Mouse (Mus musculus) embryonic facial prominence, embryonic 10.5 days (tissue): ENCODE measurements around the gene Clybl. TPM values are rescaled to one million over a fixed set of nuclear protein-coding genes. Genes with fewer than 3 reads are reported as not detected.

Source experiments
- DNase-seq: peaks from one replicate; pipeline ENCODE4 v3.0.0-alpha.2; 2017; ENCODE audit warnings: low spot score
- H3K27ac ChIP-seq: fragments of 300-500 bp; sonication (generic); replicated peaks from 2 replicates; pipeline ENCODE4 v1.5.1; 2016; ENCODE audit warnings: mild to moderate bottlenecking
- H3K27me3 ChIP-seq: fragments of 300-500 bp; sonication (generic); replicated peaks from 2 replicates; pipeline ENCODE4 v1.6.1; 2016; ENCODE audit warnings: low read depth, mild to moderate bottlenecking; ENCODE audit not compliant: poor library complexity, severe bottlenecking
- H3K36me3 ChIP-seq: fragments of 300-500 bp; sonication (generic); replicated peaks from 2 replicates; pipeline ENCODE4 v1.6.1; 2016; ENCODE audit warnings: mild to moderate bottlenecking, moderate library complexity
- H3K4me1 ChIP-seq: fragments of 300-500 bp; sonication (generic); 2 replicates; pipeline ENCODE4 v1.6.1; 2016
- H3K4me3 ChIP-seq: fragments of 300-500 bp; sonication (generic); 2 replicates; pipeline ENCODE4 v1.5.1; 2016; ENCODE audit warnings: mild to moderate bottlenecking, moderate library complexity
- H3K9me3 ChIP-seq: fragments of 300-500 bp; sonication (generic); 2 replicates; pipeline ENCODE4 v1.6.1; 2016; ENCODE audit warnings: mild to moderate bottlenecking
- WGBS: fragments of 180-500 bp; shearing (Covaris S2); methylation state at CpG from one replicate; pipeline ENCODE4 v1.1.7; 2016; 5-methylcytosine and 5-hydroxymethylcytosine counted together
- polyA plus RNA-seq: library from polyadenylated mRNA; unstranded; fragments of >200 nt; fragmentation: Nextera tagmentation; extraction: Ambion mirVana; gene quantifications from 2 replicates; pipeline ENCODE4 v1.2.1, GENCODE M21; 2016

Clybl gene
- 21.8 and 23.1 TPM in 2 replicates for polyA plus RNA-seq

DNA sequence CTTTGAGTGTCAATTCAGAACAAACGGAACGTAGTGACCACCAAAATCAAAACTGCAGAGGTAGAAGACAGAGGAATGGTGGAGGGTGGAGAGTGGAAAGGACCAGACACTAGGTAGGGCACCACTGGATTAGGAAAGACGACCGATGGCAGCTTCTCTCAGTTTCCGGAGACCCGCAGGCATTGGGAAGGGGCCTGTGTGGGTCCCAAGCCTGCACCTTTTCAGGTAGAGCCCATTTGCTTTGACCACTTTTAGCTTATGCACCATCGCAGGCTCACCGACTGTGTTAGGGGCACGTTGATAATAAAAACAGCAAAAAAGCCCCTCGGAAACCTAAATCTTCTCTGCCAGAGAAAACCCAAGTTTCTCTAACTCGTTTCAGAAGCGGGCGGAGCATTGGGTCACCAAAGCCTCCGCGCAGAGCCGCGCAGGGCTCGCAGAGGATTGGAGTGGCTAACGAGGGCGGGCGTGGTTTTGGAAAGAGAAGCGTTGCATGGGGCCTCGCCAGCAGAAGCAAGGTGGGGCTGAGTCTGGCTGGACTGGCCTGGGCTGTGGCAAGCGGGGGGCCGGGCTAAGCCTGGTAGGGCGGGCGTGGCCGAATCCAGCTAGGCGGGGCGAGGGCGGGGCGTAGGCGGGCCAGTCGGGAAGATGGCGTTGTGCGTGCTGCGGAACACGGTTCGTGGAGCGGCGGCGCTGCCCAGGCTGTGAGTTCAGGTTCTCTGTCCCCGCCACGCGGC, at the start of gene Clybl:
Clybl (plus strand) TSS at position 627 of the 737 bp plus-strand sequence.
- H3K4me1 ChIP-seq, result peaks cover 10% of the 10 kb centered on the region
- H3K36me3 ChIP-seq, result no peaks in the 10 kb centered on the region
- WGBS, result 3% methylated on average over 45 of the region's 45 CpGs
- H3K9me3 ChIP-seq, result no peaks in the 10 kb centered on the region
- H3K4me3 ChIP-seq, result peak within 1 kb of the TSS; percentile 84
- H3K27me3 ChIP-seq, result peaks cover 14% of the 10 kb centered on the region
- peak; percentile 98 for DNase-seq
- peak within 1 kb of the TSS; percentile 89 for H3K27ac ChIP-seq

DNA sequence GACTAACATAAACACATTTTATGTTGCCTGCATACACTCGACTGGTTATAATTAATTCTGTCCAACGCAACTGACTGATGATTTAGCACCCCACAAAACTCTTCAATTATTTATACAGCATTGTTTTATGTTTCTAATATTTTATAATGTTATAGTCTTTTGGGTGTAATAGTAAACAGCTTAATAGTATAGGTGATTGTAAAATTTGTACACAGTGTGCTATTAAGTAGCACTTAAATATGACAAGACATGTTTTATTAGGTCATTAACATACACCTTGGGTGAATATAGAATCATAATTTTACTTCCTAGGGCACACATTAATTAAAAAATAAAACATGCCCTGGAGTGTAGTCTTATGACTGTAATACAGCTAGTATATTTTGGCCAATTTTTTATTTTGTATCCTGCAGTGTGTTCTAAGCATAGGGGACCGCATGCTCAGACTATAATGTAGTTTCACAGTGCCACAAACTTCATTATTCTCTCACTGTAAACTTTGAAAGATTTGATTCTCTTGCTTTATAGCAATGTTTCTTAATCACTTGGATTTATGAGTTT, 45.1 kb upstream of the Clybl start:
- H3K4me3 ChIP-seq, result no peak overlapping the region
- DNase-seq, result no peak
- no peaks in the 10 kb centered on the region for H3K27me3 ChIP-seq
- no peak overlapping the region for H3K27ac ChIP-seq
- WGBS, result 89% methylated on average over 3 of the region's 3 CpGs
- no peaks in the 10 kb centered on the region for H3K4me1 ChIP-seq
- H3K9me3 ChIP-seq, result no peaks in the 10 kb centered on the region
- H3K36me3 ChIP-seq, result peaks cover 62% of the 10 kb centered on the region

- no peaks in the 10 kb centered on the region for H3K4me1 ChIP-seq
- H3K9me3 ChIP-seq, result no peaks in the 10 kb centered on the region
- WGBS, result 94% methylated on average over 7 of the region's 7 CpGs
- peaks cover 68% of the 10 kb centered on the region for H3K36me3 ChIP-seq
- no peak for DNase-seq
- no peaks in the 10 kb centered on the region for H3K27me3 ChIP-seq
- H3K4me3 ChIP-seq, result no peak overlapping the region
- H3K27ac ChIP-seq, result no peak overlapping the region
Measured at GRCm38 (mm10) chr14:122137234-122137633, 44.3 kb upstream of the Clybl start.

GRCm38 (mm10) chr14:122140126-122140525, 41.4 kb upstream of the Clybl start:
- Histone ChIP-seq H3K27ac (no peak overlapping the region), H3K4me1 (no peaks in the 10 kb centered on the region), H3K27me3 (no peaks in the 10 kb centered on the region), H3K4me3 (no peak overlapping the region), H3K9me3 (no peaks in the 10 kb centered on the region), H3K36me3 (peaks cover 80% of the 10 kb centered on the region)
- WGBS, result 83% methylated on average over 1 of the region's 1 CpGs
- no peak for DNase-seq

DNA sequence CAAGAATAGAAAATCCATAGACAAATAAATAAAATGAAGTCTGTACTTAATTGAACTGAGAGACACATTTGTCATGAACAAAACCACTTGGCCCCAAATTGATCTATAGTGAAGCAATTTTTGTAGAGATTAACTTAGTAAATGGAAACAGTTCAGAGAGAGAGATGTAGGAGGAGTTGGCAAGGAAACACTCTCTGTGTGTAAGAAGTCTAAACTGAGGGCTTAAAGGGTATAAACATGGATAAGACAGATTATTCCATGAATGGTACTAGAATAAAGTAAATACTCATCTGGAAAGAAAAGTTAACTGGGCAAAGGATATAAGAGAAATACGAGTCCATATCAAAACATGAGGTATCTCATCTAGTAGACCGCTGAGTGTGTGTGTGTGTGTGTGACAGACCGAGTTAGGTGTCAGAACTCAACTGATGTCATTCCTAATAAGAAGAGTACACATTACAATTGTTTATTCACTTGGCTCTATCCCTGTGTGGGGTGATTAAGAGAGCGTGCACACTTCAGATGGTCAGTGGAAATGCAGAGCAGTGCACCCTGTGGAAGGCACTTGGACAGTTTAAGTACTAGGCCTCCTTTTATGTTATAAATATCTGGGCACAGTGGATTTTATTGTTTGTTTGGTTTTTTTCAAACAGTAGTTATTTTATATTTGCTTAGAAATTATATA, 37.8 kb upstream of the Clybl start:
- H3K9me3 ChIP-seq, result no peaks in the 10 kb centered on the region
- DNase-seq, result no peak
- peaks cover 94% of the 10 kb centered on the region for H3K36me3 ChIP-seq
- H3K27me3 ChIP-seq, result no peaks in the 10 kb centered on the region
- H3K4me3 ChIP-seq, result no peak overlapping the region
- no peaks in the 10 kb centered on the region for H3K4me1 ChIP-seq
- WGBS, result 94% methylated on average over 4 of the region's 4 CpGs
- H3K27ac ChIP-seq, result no peak overlapping the region

GRCm38 (mm10) chr14:122145374-122145773, 36.1 kb upstream of the Clybl start:
- 72% methylated on average over 1 of the region's 1 CpGs for WGBS
- H3K4me3 ChIP-seq, result no peak overlapping the region
- H3K36me3 ChIP-seq, result peaks cover 98% of the 10 kb centered on the region
- H3K9me3 ChIP-seq, result no peaks in the 10 kb centered on the region
- no peaks in the 10 kb centered on the region for H3K27me3 ChIP-seq
- no peak for DNase-seq
- H3K4me1 ChIP-seq, result no peaks in the 10 kb centered on the region
- no peak overlapping the region for H3K27ac ChIP-seq

DNA sequence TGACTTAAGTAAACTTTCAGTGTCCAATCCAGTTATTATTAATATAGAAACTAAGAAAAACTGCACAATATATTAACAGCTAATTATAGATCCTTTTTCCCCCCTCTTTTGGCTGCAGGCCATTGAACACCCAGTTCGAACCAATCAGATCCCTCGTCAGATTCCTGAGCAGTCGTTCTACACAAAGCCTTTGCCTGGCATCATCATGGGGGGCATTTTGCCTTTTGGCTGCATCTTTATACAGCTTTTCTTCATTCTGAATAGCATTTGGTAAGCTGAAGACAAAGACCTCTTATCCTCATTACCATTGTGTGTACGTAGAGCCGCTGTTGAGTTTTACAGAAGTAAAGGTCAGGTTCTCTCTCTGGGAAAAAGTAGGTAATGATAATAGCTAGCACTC, 30.9 kb upstream of the Clybl start:
- H3K36me3 ChIP-seq, result peaks cover 97% of the 10 kb centered on the region
- no peaks in the 10 kb centered on the region for H3K4me1 ChIP-seq
- no peak overlapping the region for H3K4me3 ChIP-seq
- no peak for DNase-seq
- H3K9me3 ChIP-seq, result no peaks in the 10 kb centered on the region
- no peak overlapping the region for H3K27ac ChIP-seq
- 76% methylated on average over 5 of the region's 5 CpGs for WGBS
- no peaks in the 10 kb centered on the region for H3K27me3 ChIP-seq

GRCm38 (mm10) chr14:122157738-122158137, 23.8 kb upstream of the Clybl start:
- Histone ChIP-seq H3K9me3 (no peaks in the 10 kb centered on the region), H3K4me3 (no peak overlapping the region), H3K27me3 (no peaks in the 10 kb centered on the region), H3K4me1 (no peaks in the 10 kb centered on the region), H3K27ac (no peak overlapping the region), H3K36me3 (peaks cover 87% of the 10 kb centered on the region)
- 92% methylated on average over 7 of the region's 7 CpGs for WGBS
- DNase-seq, result no peak

DNA sequence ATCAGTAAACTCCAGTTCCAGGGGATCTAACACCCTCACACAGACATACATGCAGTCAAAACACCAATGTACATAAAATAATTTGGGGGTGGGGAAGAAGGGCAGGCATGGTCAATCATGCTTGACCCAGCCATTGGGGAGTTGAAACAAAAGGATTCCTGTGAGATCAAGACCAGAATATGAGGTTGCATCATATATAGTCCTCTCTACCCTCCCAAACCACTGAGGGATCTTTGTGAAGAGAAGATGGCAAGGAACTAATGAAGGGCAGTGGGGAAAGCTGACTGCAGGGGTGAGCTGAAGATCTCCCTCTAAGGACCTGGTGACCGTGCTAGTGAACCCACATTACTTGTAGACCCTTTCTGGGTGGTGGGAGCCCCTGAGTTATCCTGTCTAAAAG, 20.6 kb upstream of the Clybl start:
- H3K27me3 ChIP-seq, result no peaks in the 10 kb centered on the region
- peaks cover 69% of the 10 kb centered on the region for H3K36me3 ChIP-seq
- WGBS, result 95% methylated on average over 1 of the region's 1 CpGs

GRCm38 (mm10) chr14:122168912-122169311, 12.6 kb upstream of the Clybl start:
- no peak for DNase-seq
- H3K36me3 ChIP-seq, result peaks cover 9% of the 10 kb centered on the region
- H3K4me1 ChIP-seq, result peaks cover 9% of the 10 kb centered on the region; the same call in 1 of the 2 replicates
- 0 out of 2 replicates have a peak, but pooled peaks cover 4% of the 10 kb centered on the region for H3K9me3 ChIP-seq
- no peak overlapping the region for H3K27ac ChIP-seq
- no peaks in the 10 kb centered on the region for H3K27me3 ChIP-seq
- H3K4me3 ChIP-seq, result no peak overlapping the region
- 84% methylated on average over 7 of the region's 7 CpGs for WGBS

More for the DNA sequence above, 20.6 kb upstream of the Clybl start:
- Histone ChIP-seq H3K4me1 (no peaks in the 10 kb centered on the region), H3K27ac (no peak overlapping the region), H3K9me3 (0 out of 2 replicates have a peak, but pooled peaks cover 4% of the 10 kb centered on the region), H3K4me3 (no peak overlapping the region)
- DNase-seq, result no peak

DNA sequence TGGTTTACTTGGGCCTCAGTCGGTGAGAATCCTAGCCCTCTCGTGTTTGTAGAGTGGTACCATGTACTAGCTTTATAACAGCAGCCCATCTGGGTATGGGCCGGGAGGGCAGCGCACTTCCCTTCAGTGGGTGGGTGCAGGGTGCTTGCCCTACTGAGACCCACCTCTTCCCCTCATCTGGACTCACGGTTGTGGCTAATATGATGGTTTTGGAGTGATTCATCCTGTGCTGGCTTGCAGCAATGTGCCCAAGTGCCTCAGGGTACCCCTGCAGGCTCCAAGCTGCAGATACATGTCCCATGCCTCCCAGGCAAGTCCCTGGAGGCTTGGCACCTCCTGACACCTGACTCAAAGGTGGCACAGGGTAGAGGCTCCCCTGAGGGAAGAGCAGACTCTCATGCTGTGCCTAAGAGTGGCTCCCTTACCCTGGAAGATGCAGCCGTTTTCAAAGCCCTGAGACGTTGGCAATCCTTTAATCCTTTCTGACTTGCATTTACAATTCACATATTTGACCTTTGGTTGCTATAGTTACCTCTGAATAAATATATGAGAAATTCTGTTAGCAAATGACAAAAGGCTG, 11.2 kb upstream of the Clybl start:
- 78% methylated on average over 7 of the region's 7 CpGs for WGBS
- Histone ChIP-seq H3K4me3 (no peak overlapping the region), H3K4me1 (peaks cover 9% of the 10 kb centered on the region; the same call in 1 of the 2 replicates), H3K27me3 (no peaks in the 10 kb centered on the region), H3K27ac (no peak overlapping the region), H3K9me3 (no peaks in the 10 kb centered on the region), H3K36me3 (no peaks in the 10 kb centered on the region)
- DNase-seq, result no peak

DNA sequence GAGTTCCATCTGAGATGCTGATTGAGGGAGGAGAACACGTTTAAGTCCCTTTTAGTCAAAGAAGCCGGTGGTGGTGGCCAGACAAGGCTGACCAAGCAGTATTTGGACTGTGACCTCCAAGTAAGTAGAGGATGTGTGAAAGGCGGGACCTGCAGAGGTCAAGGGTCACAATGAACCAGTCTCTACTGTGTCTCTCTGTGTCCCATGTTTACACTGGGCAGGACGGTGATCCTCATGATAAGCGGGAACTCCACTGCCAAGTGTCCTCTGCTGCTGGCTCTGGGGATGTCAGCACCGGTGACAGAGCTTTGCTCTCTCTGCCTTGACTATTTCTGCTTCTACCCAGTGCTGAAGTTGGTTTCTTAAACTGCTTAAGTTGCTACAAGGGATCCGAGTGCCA, 10.5 kb upstream of the Clybl start:
- DNase-seq, result no peak
- H3K36me3 ChIP-seq, result no peaks in the 10 kb centered on the region
- H3K4me1 ChIP-seq, result peaks cover 9% of the 10 kb centered on the region; the same call in 1 of the 2 replicates
- no peak overlapping the region for H3K27ac ChIP-seq
- H3K4me3 ChIP-seq, result no peak overlapping the region
- no peaks in the 10 kb centered on the region for H3K9me3 ChIP-seq
- H3K27me3 ChIP-seq, result no peaks in the 10 kb centered on the region
- WGBS, result 85% methylated on average over 7 of the region's 7 CpGs
